Mouse (Mus musculus): ENCODE results near the gene Spop. TPM values are rescaled to one million over a fixed set of nuclear protein-coding genes. Genes with fewer than 3 reads are reported as not detected.

Gene Spop
- polyA plus RNA-seq, 1 experiment from 2014 or later: 166 TPM

- H3K9me3 ChIP-seq (ENCODE audit: control insufficient read depth, low read length): no peaks in the 10 kb centered on the region
- H3K4me1 ChIP-seq (ENCODE audit: control insufficient read depth, insufficient read depth, low read length): 0 out of 2 replicates have a peak, but pooled peaks cover 3% of the 10 kb centered on the region
- no peak for ATAC-seq (ENCODE audit: low read depth)
- WGBS: 53% methylated on average over 1 of the region's 1 CpGs
- H3K36me3 ChIP-seq (ENCODE audit: control insufficient read depth, insufficient read depth, low read length): peaks cover 6% of the 10 kb centered on the region; the same call in 1 of the 2 replicates
- H3K27me3 ChIP-seq (ENCODE audit: control insufficient read depth, insufficient read depth, low read length): no peaks in the 10 kb centered on the region
- no peak overlapping the region for H3K27ac ChIP-seq (ENCODE audit: low read depth, low read length)
- H3K4me3 ChIP-seq (ENCODE audit: low read depth, low read length): no peak overlapping the region
- H3K9ac ChIP-seq (replicated peaks; ENCODE audit: low read depth, low read length): no peak overlapping the region
- no peak overlapping the region for H3K4me2 ChIP-seq (ENCODE audit: low read depth, low read length)
Observed at GRCm38 (mm10) chr11:95396548-95396947, 17.3 kb upstream of the Spop start.

GRCm38 (mm10) chr11:95397843-95398835, 15.7 kb upstream of the Spop start:
- Histone ChIP-seq H3K9me3 (ENCODE audit: control insufficient read depth, low read length) (no peaks in the 10 kb centered on the region), H3K4me2 (ENCODE audit: low read depth, low read length) (no peak overlapping the region), H3K36me3 (ENCODE audit: control insufficient read depth, insufficient read depth, low read length) (no peaks in the 10 kb centered on the region), H3K4me3 (ENCODE audit: low read depth, low read length) (no peak overlapping the region), H3K27ac (ENCODE audit: low read depth, low read length) (no peak overlapping the region), H3K9ac (replicated peaks; ENCODE audit: low read depth, low read length) (no peak overlapping the region), H3K4me1 (ENCODE audit: control insufficient read depth, insufficient read depth, low read length) (0 out of 2 replicates have a peak, but pooled peaks cover 3% of the 10 kb centered on the region), H3K27me3 (ENCODE audit: control insufficient read depth, insufficient read depth, low read length) (no peaks in the 10 kb centered on the region)
- WGBS: 62% methylated on average over 14 of the region's 14 CpGs
- no peak for ATAC-seq (ENCODE audit: low read depth)

GRCm38 (mm10) chr11:95399520-95400020, 14.3 kb upstream of the Spop start:
- H3K27me3 ChIP-seq (ENCODE audit: control insufficient read depth, insufficient read depth, low read length): no peaks in the 10 kb centered on the region
- no peak overlapping the region for H3K4me2 ChIP-seq (ENCODE audit: low read depth, low read length)
- no peak for ATAC-seq (ENCODE audit: low read depth)
- H3K4me3 ChIP-seq (ENCODE audit: low read depth, low read length): no peak overlapping the region
- H3K4me1 ChIP-seq (ENCODE audit: control insufficient read depth, insufficient read depth, low read length): 0 out of 2 replicates have a peak, but pooled peaks cover 3% of the 10 kb centered on the region
- no peaks in the 10 kb centered on the region for H3K36me3 ChIP-seq (ENCODE audit: control insufficient read depth, insufficient read depth, low read length)
- H3K9me3 ChIP-seq (ENCODE audit: control insufficient read depth, low read length): no peaks in the 10 kb centered on the region
- 63% methylated on average over 13 of the region's 13 CpGs for WGBS
- H3K9ac ChIP-seq (replicated peaks; ENCODE audit: low read depth, low read length): no peak overlapping the region
- H3K27ac ChIP-seq (ENCODE audit: low read depth, low read length): no peak overlapping the region

- Histone ChIP-seq H3K9ac (replicated peaks; ENCODE audit: low read depth, low read length) (no peak overlapping the region), H3K27ac (ENCODE audit: low read depth, low read length) (no peak overlapping the region), H3K9me3 (ENCODE audit: control insufficient read depth, low read length) (no peaks in the 10 kb centered on the region), H3K4me1 (ENCODE audit: control insufficient read depth, insufficient read depth, low read length) (0 out of 2 replicates have a peak, but pooled peaks cover 3% of the 10 kb centered on the region), H3K4me2 (ENCODE audit: low read depth, low read length) (no peak overlapping the region), H3K36me3 (ENCODE audit: control insufficient read depth, insufficient read depth, low read length) (no peaks in the 10 kb centered on the region), H3K4me3 (ENCODE audit: low read depth, low read length) (no peak overlapping the region), H3K27me3 (ENCODE audit: control insufficient read depth, insufficient read depth, low read length) (no peaks in the 10 kb centered on the region)
- WGBS: 94% methylated on average over 5 of the region's 5 CpGs
- no peak for ATAC-seq (ENCODE audit: low read depth)
Observed at GRCm38 (mm10) chr11:95401568-95401967, 12.3 kb upstream of the Spop start.

GRCm38 (mm10) chr11:95402196-95402595, 11.7 kb upstream of the Spop start:
- no peaks in the 10 kb centered on the region for H3K27me3 ChIP-seq (ENCODE audit: control insufficient read depth, insufficient read depth, low read length)
- ATAC-seq (ENCODE audit: low read depth): no peak
- 11% methylated on average over 5 of the region's 5 CpGs for WGBS
- H3K9ac ChIP-seq (replicated peaks; ENCODE audit: low read depth, low read length): no peak overlapping the region
- H3K4me1 ChIP-seq (ENCODE audit: control insufficient read depth, insufficient read depth, low read length): 0 out of 2 replicates have a peak, but pooled peaks cover 3% of the 10 kb centered on the region
- no peaks in the 10 kb centered on the region for H3K36me3 ChIP-seq (ENCODE audit: control insufficient read depth, insufficient read depth, low read length)
- H3K9me3 ChIP-seq (ENCODE audit: control insufficient read depth, low read length): no peaks in the 10 kb centered on the region
- H3K4me3 ChIP-seq (ENCODE audit: low read depth, low read length): no peak overlapping the region
- H3K27ac ChIP-seq (ENCODE audit: low read depth, low read length): no peak overlapping the region
- H3K4me2 ChIP-seq (ENCODE audit: low read depth, low read length): no peak overlapping the region

GRCm38 (mm10) chr11:95402658-95403101, 11.2 kb upstream of the Spop start:
- no peak overlapping the region for H3K4me2 ChIP-seq (ENCODE audit: low read depth, low read length)
- WGBS: 17% methylated on average over 8 of the region's 8 CpGs
- H3K27ac ChIP-seq (ENCODE audit: low read depth, low read length): no peak overlapping the region
- no peaks in the 10 kb centered on the region for H3K9me3 ChIP-seq (ENCODE audit: control insufficient read depth, low read length)
- no peak overlapping the region for H3K4me3 ChIP-seq (ENCODE audit: low read depth, low read length)
- no peak for ATAC-seq (ENCODE audit: low read depth)
- no peaks in the 10 kb centered on the region for H3K36me3 ChIP-seq (ENCODE audit: control insufficient read depth, insufficient read depth, low read length)
- H3K9ac ChIP-seq (replicated peaks; ENCODE audit: low read depth, low read length): no peak overlapping the region
- H3K27me3 ChIP-seq (ENCODE audit: control insufficient read depth, insufficient read depth, low read length): no peaks in the 10 kb centered on the region
- 0 out of 2 replicates have a peak, but pooled peaks cover 3% of the 10 kb centered on the region for H3K4me1 ChIP-seq (ENCODE audit: control insufficient read depth, insufficient read depth, low read length)

- no peak for ATAC-seq (ENCODE audit: low read depth)
- H3K9me3 ChIP-seq (ENCODE audit: control insufficient read depth, low read length): no peaks in the 10 kb centered on the region
- H3K27me3 ChIP-seq (ENCODE audit: control insufficient read depth, insufficient read depth, low read length): no peaks in the 10 kb centered on the region
- H3K9ac ChIP-seq (replicated peaks; ENCODE audit: low read depth, low read length): no peak overlapping the region
- no peak overlapping the region for H3K27ac ChIP-seq (ENCODE audit: low read depth, low read length)
- 0 out of 2 replicates have a peak, but pooled peaks cover 3% of the 10 kb centered on the region for H3K4me1 ChIP-seq (ENCODE audit: control insufficient read depth, insufficient read depth, low read length)
- no peaks in the 10 kb centered on the region for H3K36me3 ChIP-seq (ENCODE audit: control insufficient read depth, insufficient read depth, low read length)
- no peak overlapping the region for H3K4me2 ChIP-seq (ENCODE audit: low read depth, low read length)
- no peak overlapping the region for H3K4me3 ChIP-seq (ENCODE audit: low read depth, low read length)
- 63% methylated on average over 16 of the region's 16 CpGs for WGBS
Observed at GRCm38 (mm10) chr11:95403382-95404340, 10.2 kb upstream of the Spop start.

GRCm38 (mm10) chr11:95405771-95406170, 8.1 kb upstream of the Spop start:
- Histone ChIP-seq H3K27me3 (ENCODE audit: control insufficient read depth, insufficient read depth, low read length) (no peaks in the 10 kb centered on the region), H3K9me3 (ENCODE audit: control insufficient read depth, low read length) (no peaks in the 10 kb centered on the region), H3K4me2 (ENCODE audit: low read depth, low read length) (no peak overlapping the region), H3K36me3 (ENCODE audit: control insufficient read depth, insufficient read depth, low read length) (no peaks in the 10 kb centered on the region), H3K27ac (ENCODE audit: low read depth, low read length) (no peak overlapping the region), H3K9ac (replicated peaks; ENCODE audit: low read depth, low read length) (no peak overlapping the region), H3K4me1 (ENCODE audit: control insufficient read depth, insufficient read depth, low read length) (no peaks in the 10 kb centered on the region), H3K4me3 (ENCODE audit: low read depth, low read length) (no peak overlapping the region)
- 82% methylated on average over 4 of the region's 4 CpGs for WGBS
- no peak for ATAC-seq (ENCODE audit: low read depth)
